Mouse (Mus musculus) duodenum, adult 2 months (tissue): ENCODE results near the gene Enpp3. TPM values are rescaled to one million over a fixed set of nuclear protein-coding genes. Genes with fewer than 3 reads are reported as not detected.

Experiments
- polyA plus RNA-seq: library from polyadenylated mRNA; depleted of rRNA; stranded (reverse); fragments of >200 nt; gene quantifications from 2 replicates; pipeline ENCODE4 v1.2.3, GENCODE M21; 2012; ENCODE audit warnings: low replicate concordance; rRNA removed

Enpp3 gene
- 21.8 and 53.0 TPM in 2 replicates for polyA plus RNA-seq

GRCm38 (mm10) chr10:24842676-24843075 lies at the start of gene Enpp3:
Gene Enpp3, minus strand, starts transcription at chr10:24842823.

GRCm38 (mm10) chr10:24869760-24870290 lies 27.2 kb upstream of the Enpp3 start, which contains the start of gene Med23:
Gene Med23, plus strand, starts transcription at chr10:24869986.

Other genes with a start within 250 kb of the Enpp3 start
- gene Ccn2, start 247.4 kb downstream of the Enpp3 start, polyA plus RNA-seq: 10.7 and 50.3 TPM in 2 replicates
- 1.4 and 1.8 TPM in 2 replicates for gene Enpp1, start 130.7 kb downstream of the Enpp3 start, polyA plus RNA-seq
- gene Med23, start 27.2 kb upstream of the Enpp3 start, polyA plus RNA-seq: 8.3 and 9.4 TPM in 2 replicates
- gene Arg1, start 84.7 kb upstream of the Enpp3 start, polyA plus RNA-seq: 0.12 and 0.26 TPM in 2 replicates